Mouse (Mus musculus) brain, adult 10 weeks (tissue): ENCODE data around the gene Ccdc188. TPM values are rescaled to one million over a fixed set of nuclear protein-coding genes. Genes with fewer than 3 reads are reported as not detected.

Experiments used
- polyA plus RNA-seq: library from polyadenylated mRNA; stranded (reverse); fragments of 350-450 nt; fragmentation: Illumina TruSeq; extraction: RNeasy Lipid Tissue Mini Kit (QIAGEN cat#74804); gene quantifications from one replicate; pipeline ENCODE4 v1.2.3, GENCODE M21; 2015; ENCODE audit warnings: low read depth, low replicate concordance

The Ccdc188 gene
- not detected for polyA plus RNA-seq

GRCm38 (mm10) chr16:18217579-18217978 is at the start of gene Ccdc188:
TSS of gene Ccdc188 (plus strand) at chr16:18217879.

GRCm38 (mm10) chr16:18234671-18235388 is 17.2 kb downstream of the Ccdc188 start, which contains the start of gene Zdhhc8:
TSS of gene Zdhhc8 (minus strand) at chr16:18235136.

GRCm38 (mm10) chr16:18248433-18249363 is 31.0 kb downstream of the Ccdc188 start, which contains the start of the genes Trmt2a and Ranbp1:
TSS of gene Trmt2a (plus strand) at chr16:18248679.
TSS of gene Ranbp1 (minus strand) at chr16:18248732.

GRCm38 (mm10) chr16:18258221-18258620 is 40.5 kb downstream of the Ccdc188 start, which contains the start of gene Gm49776:
TSS of gene Gm49776 (minus strand) at chr16:18258321.

Other genes with a start within 250 kb of the Ccdc188 start
- not detected for gene Vpreb2, start 237.5 kb upstream of the Ccdc188 start, polyA plus RNA-seq
- gene Dgcr6, start 165.0 kb upstream of the Ccdc188 start, polyA plus RNA-seq: 109 TPM
- gene Prodh, start 127.7 kb upstream of the Ccdc188 start, polyA plus RNA-seq: 34.4 TPM
- gene Rtn4r, start 90.2 kb upstream of the Ccdc188 start, polyA plus RNA-seq: 67.4 TPM
- 67.7 TPM for gene Zdhhc8, start 17.3 kb downstream of the Ccdc188 start, polyA plus RNA-seq
- gene Trmt2a, start 30.8 kb downstream of the Ccdc188 start, polyA plus RNA-seq: 66.7 TPM
- 105 TPM for gene Ranbp1, start 30.9 kb downstream of the Ccdc188 start, polyA plus RNA-seq
- gene Gm49776, start 40.4 kb downstream of the Ccdc188 start, polyA plus RNA-seq: not detected
- 24.6 TPM for gene Dgcr8, start 71.4 kb downstream of the Ccdc188 start, polyA plus RNA-seq
- gene Tango2, start 130.2 kb downstream of the Ccdc188 start, polyA plus RNA-seq: 206 TPM
- 24.8 TPM for gene Arvcf, start 130.3 kb downstream of the Ccdc188 start, polyA plus RNA-seq
- 25.3 TPM for gene Txnrd2, start 208.5 kb downstream of the Ccdc188 start, polyA plus RNA-seq
- 135 TPM for gene Comt, start 209.0 kb downstream of the Ccdc188 start, polyA plus RNA-seq